Mouse (Mus musculus) left cerebral cortex, adult 18-20 months (tissue): ENCODE data around the gene Rae1. TPM values are rescaled to one million over a fixed set of nuclear protein-coding genes. Genes with fewer than 3 reads are reported as not detected.

Experiments
- DNase-seq, 2 experiments: peaks; one replicate each; pipeline ENCODE4 v3.0.0; 2021 to 2022; ENCODE audit warnings: low spot score in 2 of 2, mixed read lengths in 1 of 2
- total RNA-seq, 2 experiments: library from RNA; stranded (reverse); gene quantifications; 2 replicates each; pipeline ENCODE4 v1.2.3; 2021

Gene Rae1
- total RNA-seq, 2 experiments from 2014 or later = 55.2 to 61.0 TPM

GRCm38 (mm10) chr2:173024938-173025337 is 25.0 kb downstream of the Rae1 start:
- no peak for DNase-seq

GRCm38 (mm10) chr2:173026286-173026685 is 26.4 kb downstream of the Rae1 start:
- no peak for DNase-seq

- no peak for DNase-seq
These were observed 26.8 kb downstream of the Rae1 start for GRCm38 (mm10) chr2:173026688-173027131.

- no peak for DNase-seq
These were observed 27.4 kb downstream of the Rae1 start for GRCm38 (mm10) chr2:173027169-173027823.

- no peak for DNase-seq
These were observed 28.0 kb downstream of the Rae1 start for GRCm38 (mm10) chr2:173027824-173028495.

GRCm38 (mm10) chr2:173028508-173029031 is 28.7 kb downstream of the Rae1 start:
- DNase-seq = no peak

GRCm38 (mm10) chr2:173030591-173031338 is 30.8 kb downstream of the Rae1 start:
- DNase-seq = no peak

- no peak for DNase-seq
These were observed 33.6 kb downstream of the Rae1 start for GRCm38 (mm10) chr2:173033531-173033930.

GRCm38 (mm10) chr2:173034998-173035397 is 35.1 kb downstream of the Rae1 start:
- no peak for DNase-seq

- DNase-seq = no peak
These were observed 35.7 kb downstream of the Rae1 start for GRCm38 (mm10) chr2:173035653-173036052.

- DNase-seq = no peak
These were observed 36.1 kb downstream of the Rae1 start for GRCm38 (mm10) chr2:173036055-173036454.

- no peak for DNase-seq
These were observed 36.7 kb downstream of the Rae1 start for GRCm38 (mm10) chr2:173036611-173037010.

- no peak for DNase-seq
These were observed 37.4 kb downstream of the Rae1 start for GRCm38 (mm10) chr2:173037347-173037746.

- DNase-seq = no peak
These were observed 38.1 kb downstream of the Rae1 start for GRCm38 (mm10) chr2:173037827-173038607.

- no peak for DNase-seq
These were observed 39.1 kb downstream of the Rae1 start for GRCm38 (mm10) chr2:173039041-173039440.

- no peak for DNase-seq
These were observed 40.9 kb downstream of the Rae1 start for GRCm38 (mm10) chr2:173040803-173041202.

GRCm38 (mm10) chr2:173041242-173041641 is 41.3 kb downstream of the Rae1 start:
- DNase-seq = no peak

- no peak for DNase-seq
These were observed 42.0 kb downstream of the Rae1 start for GRCm38 (mm10) chr2:173041893-173042292.

- DNase-seq = no peak
These were observed 42.7 kb downstream of the Rae1 start for GRCm38 (mm10) chr2:173042504-173043162.

- no peak for DNase-seq
These were observed 44.5 kb downstream of the Rae1 start for GRCm38 (mm10) chr2:173044198-173044970.
